Mouse (Mus musculus): ENCODE data around the gene Hpse. TPM values are rescaled to one million over a fixed set of nuclear protein-coding genes. Genes with fewer than 3 reads are reported as not detected.

Gene Hpse
- polyA plus RNA-seq, 1 experiment from 2014 or later = 2.1 TPM

- 94% methylated on average over 6 of the region's 6 CpGs for WGBS
- H3K4me3 ChIP-seq (ENCODE audit: low read depth, low read length) = no peak overlapping the region
Observed at GRCm38 (mm10) chr5:100663011-100663410, 56.5 kb downstream of the Hpse start.

GRCm38 (mm10) chr5:100658460-100658859 lies 61.1 kb downstream of the Hpse start:
- no peak overlapping the region for H3K4me2 ChIP-seq (ENCODE audit: low read depth, severe bottlenecking)
- H3K36me3 ChIP-seq (ENCODE audit: control insufficient read depth, insufficient read depth, low read length) = peaks cover 28% of the 10 kb centered on the region
- DNase-seq (ENCODE audit: low spot score) (no peak), ATAC-seq (ENCODE audit: insufficient number of reproducible peaks, low FRiP score, low TSS enrichment, low read depth) (no peak)
- no peak overlapping the region for H3K4me3 ChIP-seq (ENCODE audit: low read depth, low read length)
- no peaks in the 10 kb centered on the region for H3K27me3 ChIP-seq (ENCODE audit: control insufficient read depth, insufficient read depth, low read length)
- WGBS = 90% methylated on average over 6 of the region's 6 CpGs
- H3K27ac ChIP-seq (replicated peaks; ENCODE audit: low read depth, low read length) = no peak overlapping the region
- H3K4me1 ChIP-seq (ENCODE audit: control insufficient read depth, insufficient read depth, low read length) = no peaks in the 10 kb centered on the region
- no peaks in the 10 kb centered on the region for H3K9me3 ChIP-seq (ENCODE audit: control insufficient read depth, low read length)
- no peak overlapping the region for H3K9ac ChIP-seq (ENCODE audit: low read length)

More at GRCm38 (mm10) chr5:100663011-100663410, 56.5 kb downstream of the Hpse start:
- Histone ChIP-seq H3K4me2 (ENCODE audit: low read depth, severe bottlenecking) (no peak overlapping the region), H3K9me3 (ENCODE audit: control insufficient read depth, low read length) (no peaks in the 10 kb centered on the region), H3K27me3 (ENCODE audit: control insufficient read depth, insufficient read depth, low read length) (no peaks in the 10 kb centered on the region), H3K9ac (ENCODE audit: low read length) (no peak overlapping the region), H3K4me1 (ENCODE audit: control insufficient read depth, insufficient read depth, low read length) (no peaks in the 10 kb centered on the region), H3K36me3 (ENCODE audit: control insufficient read depth, insufficient read depth, low read length) (peaks cover 30% of the 10 kb centered on the region), H3K27ac (replicated peaks; ENCODE audit: low read depth, low read length) (no peak overlapping the region)
- no peak for ATAC-seq (ENCODE audit: insufficient number of reproducible peaks, low FRiP score, low TSS enrichment, low read depth)
- DNase-seq (ENCODE audit: low spot score) = no peak

- no peaks in the 10 kb centered on the region for H3K4me1 ChIP-seq (ENCODE audit: control insufficient read depth, insufficient read depth, low read length)
- DNase-seq (ENCODE audit: low spot score) = no peak
- no peaks in the 10 kb centered on the region for H3K27me3 ChIP-seq (ENCODE audit: control insufficient read depth, insufficient read depth, low read length)
- H3K4me2 ChIP-seq (ENCODE audit: low read depth, severe bottlenecking) = no peak overlapping the region
- H3K9me3 ChIP-seq (ENCODE audit: control insufficient read depth, low read length) = no peaks in the 10 kb centered on the region
- WGBS = 89% methylated on average over 6 of the region's 6 CpGs
- peaks cover 22% of the 10 kb centered on the region; the same call in 1 of the 2 replicates for H3K36me3 ChIP-seq (ENCODE audit: control insufficient read depth, insufficient read depth, low read length)
- ATAC-seq (ENCODE audit: insufficient number of reproducible peaks, low FRiP score, low TSS enrichment, low read depth) = no peak
- no peak overlapping the region for H3K4me3 ChIP-seq (ENCODE audit: low read depth, low read length)
- H3K9ac ChIP-seq (ENCODE audit: low read length) = no peak overlapping the region
- no peak overlapping the region for H3K27ac ChIP-seq (replicated peaks; ENCODE audit: low read depth, low read length)
Observed at GRCm38 (mm10) chr5:100656352-100656751, 63.2 kb downstream of the Hpse start.

- no peak overlapping the region for H3K4me2 ChIP-seq (ENCODE audit: low read depth, severe bottlenecking)
- H3K4me1 ChIP-seq (ENCODE audit: control insufficient read depth, insufficient read depth, low read length) = no peaks in the 10 kb centered on the region
- no peaks in the 10 kb centered on the region for H3K9me3 ChIP-seq (ENCODE audit: control insufficient read depth, low read length)
- H3K27me3 ChIP-seq (ENCODE audit: control insufficient read depth, insufficient read depth, low read length) = no peaks in the 10 kb centered on the region
- H3K27ac ChIP-seq (replicated peaks; ENCODE audit: low read depth, low read length) = no peak overlapping the region
- no peak for ATAC-seq (ENCODE audit: insufficient number of reproducible peaks, low FRiP score, low TSS enrichment, low read depth)
- no peak overlapping the region for H3K4me3 ChIP-seq (ENCODE audit: low read depth, low read length)
- 85% methylated on average over 9 of the region's 9 CpGs for WGBS
- no peak overlapping the region for H3K9ac ChIP-seq (ENCODE audit: low read length)
- peaks cover 6% of the 10 kb centered on the region; the same call in 1 of the 2 replicates for H3K36me3 ChIP-seq (ENCODE audit: control insufficient read depth, insufficient read depth, low read length)
- no peak for DNase-seq (ENCODE audit: low spot score)
Observed at GRCm38 (mm10) chr5:100652327-100652726, 67.2 kb downstream of the Hpse start.

DNA sequence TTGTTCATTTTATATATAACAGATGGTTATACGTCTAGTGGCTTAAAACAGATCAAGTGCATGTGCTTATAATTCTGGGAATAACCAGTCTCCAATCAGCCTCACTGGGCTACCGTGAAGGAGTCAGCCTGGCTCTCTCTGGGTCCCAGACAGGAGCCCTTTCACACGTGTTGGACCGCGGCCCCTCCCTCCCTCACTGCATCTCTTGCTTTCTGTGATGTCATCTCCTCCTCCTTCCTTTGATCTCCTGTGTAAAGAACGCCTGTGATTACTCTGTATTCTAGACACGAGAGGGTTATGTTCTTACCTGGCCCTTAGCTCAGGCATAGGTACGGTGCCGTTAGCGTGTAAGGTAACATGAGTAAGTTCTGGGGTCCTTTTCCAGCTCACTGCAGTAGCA lies 68.0 kb downstream of the Hpse start:
- H3K36me3 ChIP-seq (ENCODE audit: control insufficient read depth, insufficient read depth, low read length) = peaks cover 3% of the 10 kb centered on the region; the same call in 1 of the 2 replicates
- H3K9ac ChIP-seq (ENCODE audit: low read length) = no peak overlapping the region
- ATAC-seq (ENCODE audit: insufficient number of reproducible peaks, low FRiP score, low TSS enrichment, low read depth) (no peak), DNase-seq (ENCODE audit: low spot score) (no peak)
- H3K9me3 ChIP-seq (ENCODE audit: control insufficient read depth, low read length) = no peaks in the 10 kb centered on the region
- no peak overlapping the region for H3K4me2 ChIP-seq (ENCODE audit: low read depth, severe bottlenecking)
- H3K4me1 ChIP-seq (ENCODE audit: control insufficient read depth, insufficient read depth, low read length) = no peaks in the 10 kb centered on the region
- no peaks in the 10 kb centered on the region for H3K27me3 ChIP-seq (ENCODE audit: control insufficient read depth, insufficient read depth, low read length)
- 74% methylated on average over 10 of the region's 10 CpGs for WGBS
- no peak overlapping the region for H3K4me3 ChIP-seq (ENCODE audit: low read depth, low read length)
- H3K27ac ChIP-seq (replicated peaks; ENCODE audit: low read depth, low read length) = no peak overlapping the region

DNA sequence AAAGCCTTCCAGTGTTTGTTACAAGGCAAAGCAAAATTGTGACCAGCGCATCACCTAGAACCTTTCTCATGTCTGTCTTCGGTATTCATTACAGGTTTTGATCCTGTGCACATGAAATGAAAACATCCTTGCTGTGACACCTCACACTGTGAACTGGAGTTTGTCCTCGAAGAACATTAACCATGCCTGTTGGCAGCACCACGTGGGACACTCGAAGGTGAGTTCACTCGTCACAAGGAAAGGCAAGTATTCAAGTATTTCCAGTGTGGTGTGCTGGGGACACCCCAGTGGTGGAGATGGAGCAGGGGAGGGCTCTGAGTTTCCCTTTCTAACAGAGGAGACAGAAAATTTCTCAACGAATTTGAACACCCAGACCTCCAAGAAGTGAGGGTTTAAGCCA lies 68.5 kb downstream of the Hpse start:
- H3K27ac ChIP-seq (replicated peaks; ENCODE audit: low read depth, low read length) = no peak overlapping the region
- no peak for DNase-seq (ENCODE audit: low spot score)
- no peaks in the 10 kb centered on the region for H3K9me3 ChIP-seq (ENCODE audit: control insufficient read depth, low read length)
- H3K27me3 ChIP-seq (ENCODE audit: control insufficient read depth, insufficient read depth, low read length) = no peaks in the 10 kb centered on the region
- H3K36me3 ChIP-seq (ENCODE audit: control insufficient read depth, insufficient read depth, low read length) = peaks cover 3% of the 10 kb centered on the region; the same call in 1 of the 2 replicates
- H3K4me3 ChIP-seq (ENCODE audit: low read depth, low read length) = no peak overlapping the region
- WGBS = 92% methylated on average over 7 of the region's 7 CpGs
- H3K9ac ChIP-seq (ENCODE audit: low read length) = no peak overlapping the region
- H3K4me1 ChIP-seq (ENCODE audit: control insufficient read depth, insufficient read depth, low read length) = no peaks in the 10 kb centered on the region
- H3K4me2 ChIP-seq (ENCODE audit: low read depth, severe bottlenecking) = no peak overlapping the region
- ATAC-seq (ENCODE audit: insufficient number of reproducible peaks, low FRiP score, low TSS enrichment, low read depth) = no peak

DNA sequence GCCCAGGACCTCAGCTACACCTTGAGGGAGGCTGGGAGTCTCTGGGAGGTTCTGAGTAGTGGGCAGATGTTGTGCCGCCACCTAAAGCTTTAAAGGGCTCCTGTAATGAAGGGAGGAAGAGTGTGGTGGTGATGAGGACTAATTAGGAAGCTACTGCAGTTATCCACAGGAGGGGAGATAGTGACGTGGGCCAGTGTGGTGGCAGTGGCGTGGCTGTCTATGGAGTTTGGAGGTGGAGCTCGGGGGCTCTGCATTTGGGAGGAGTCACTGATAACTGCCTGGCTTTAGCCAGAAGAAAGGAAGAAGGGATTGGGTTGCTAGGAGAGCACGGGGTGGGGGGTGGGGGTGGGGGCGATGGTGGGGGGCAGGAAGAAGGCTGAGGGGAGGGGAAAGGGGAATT lies 71.0 kb downstream of the Hpse start:
- no peaks in the 10 kb centered on the region for H3K36me3 ChIP-seq (ENCODE audit: control insufficient read depth, insufficient read depth, low read length)
- no peak overlapping the region for H3K4me2 ChIP-seq (ENCODE audit: low read depth, severe bottlenecking)
- H3K4me3 ChIP-seq (ENCODE audit: low read depth, low read length) = no peak overlapping the region

GRCm38 (mm10) chr5:100648046-100648445 lies 71.5 kb downstream of the Hpse start:
- Histone ChIP-seq H3K27me3 (ENCODE audit: control insufficient read depth, insufficient read depth, low read length) (no peaks in the 10 kb centered on the region), H3K4me2 (ENCODE audit: low read depth, severe bottlenecking) (no peak overlapping the region), H3K4me3 (ENCODE audit: low read depth, low read length) (no peak overlapping the region), H3K4me1 (ENCODE audit: control insufficient read depth, insufficient read depth, low read length) (no peaks in the 10 kb centered on the region), H3K9ac (ENCODE audit: low read length) (no peak overlapping the region), H3K9me3 (ENCODE audit: control insufficient read depth, low read length) (no peaks in the 10 kb centered on the region), H3K27ac (replicated peaks; ENCODE audit: low read depth, low read length) (no peak overlapping the region), H3K36me3 (ENCODE audit: control insufficient read depth, insufficient read depth, low read length) (no peaks in the 10 kb centered on the region)
- ATAC-seq (ENCODE audit: insufficient number of reproducible peaks, low FRiP score, low TSS enrichment, low read depth) (no peak), DNase-seq (ENCODE audit: low spot score) (no peak)
- WGBS = 65% methylated on average over 10 of the region's 10 CpGs

More for the DNA sequence above, 71.0 kb downstream of the Hpse start:
- Histone ChIP-seq H3K4me1 (ENCODE audit: control insufficient read depth, insufficient read depth, low read length) (no peaks in the 10 kb centered on the region), H3K9ac (ENCODE audit: low read length) (no peak overlapping the region), H3K27ac (replicated peaks; ENCODE audit: low read depth, low read length) (no peak overlapping the region), H3K27me3 (ENCODE audit: control insufficient read depth, insufficient read depth, low read length) (no peaks in the 10 kb centered on the region), H3K9me3 (ENCODE audit: control insufficient read depth, low read length) (no peaks in the 10 kb centered on the region)
- WGBS = 38% methylated on average over 5 of the region's 6 CpGs
- no peak for DNase-seq (ENCODE audit: low spot score)
- ATAC-seq (ENCODE audit: insufficient number of reproducible peaks, low FRiP score, low TSS enrichment, low read depth) = no peak

DNA sequence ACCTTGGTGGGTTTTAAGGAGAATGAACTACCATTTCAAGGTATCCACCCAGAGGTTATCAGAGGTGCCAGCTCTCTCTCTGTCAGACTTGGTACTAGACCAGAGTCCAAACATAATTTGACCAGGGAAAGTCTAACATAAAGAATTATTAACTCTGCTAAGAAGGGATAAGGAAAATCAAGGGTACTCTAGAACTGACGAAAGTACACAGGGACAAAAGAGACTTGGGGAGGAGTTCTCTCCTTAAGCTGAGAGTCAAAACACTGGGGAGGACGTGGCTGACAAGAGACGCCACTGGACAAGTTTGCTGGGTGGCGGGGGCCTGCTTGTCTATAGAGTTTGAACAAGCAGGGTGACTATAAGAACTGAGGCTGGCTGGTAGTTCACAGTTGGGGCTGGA lies 73.0 kb downstream of the Hpse start:
- no peak for DNase-seq (ENCODE audit: low spot score)
- 86% methylated on average over 4 of the region's 4 CpGs for WGBS
- H3K4me3 ChIP-seq (ENCODE audit: low read depth, low read length) = no peak overlapping the region
- no peaks in the 10 kb centered on the region for H3K9me3 ChIP-seq (ENCODE audit: control insufficient read depth, low read length)
- H3K27me3 ChIP-seq (ENCODE audit: control insufficient read depth, insufficient read depth, low read length) = no peaks in the 10 kb centered on the region
- H3K27ac ChIP-seq (replicated peaks; ENCODE audit: low read depth, low read length) = no peak overlapping the region
- no peak overlapping the region for H3K9ac ChIP-seq (ENCODE audit: low read length)
- no peak overlapping the region for H3K4me2 ChIP-seq (ENCODE audit: low read depth, severe bottlenecking)
- H3K4me1 ChIP-seq (ENCODE audit: control insufficient read depth, insufficient read depth, low read length) = no peaks in the 10 kb centered on the region
- no peak for ATAC-seq (ENCODE audit: insufficient number of reproducible peaks, low FRiP score, low TSS enrichment, low read depth)
- no peaks in the 10 kb centered on the region for H3K36me3 ChIP-seq (ENCODE audit: control insufficient read depth, insufficient read depth, low read length)

Measured in limb, embryonic 11.5 days (tissue).